Mouse (Mus musculus) ovary, postnatal 14 days (tissue): ENCODE results near the gene Gkn2.

Source experiments
- DNase-seq: peaks from one replicate; pipeline ENCODE4 v3.0.0; 2022; ENCODE audit warnings: low spot score

The Gkn2 gene

DNA sequence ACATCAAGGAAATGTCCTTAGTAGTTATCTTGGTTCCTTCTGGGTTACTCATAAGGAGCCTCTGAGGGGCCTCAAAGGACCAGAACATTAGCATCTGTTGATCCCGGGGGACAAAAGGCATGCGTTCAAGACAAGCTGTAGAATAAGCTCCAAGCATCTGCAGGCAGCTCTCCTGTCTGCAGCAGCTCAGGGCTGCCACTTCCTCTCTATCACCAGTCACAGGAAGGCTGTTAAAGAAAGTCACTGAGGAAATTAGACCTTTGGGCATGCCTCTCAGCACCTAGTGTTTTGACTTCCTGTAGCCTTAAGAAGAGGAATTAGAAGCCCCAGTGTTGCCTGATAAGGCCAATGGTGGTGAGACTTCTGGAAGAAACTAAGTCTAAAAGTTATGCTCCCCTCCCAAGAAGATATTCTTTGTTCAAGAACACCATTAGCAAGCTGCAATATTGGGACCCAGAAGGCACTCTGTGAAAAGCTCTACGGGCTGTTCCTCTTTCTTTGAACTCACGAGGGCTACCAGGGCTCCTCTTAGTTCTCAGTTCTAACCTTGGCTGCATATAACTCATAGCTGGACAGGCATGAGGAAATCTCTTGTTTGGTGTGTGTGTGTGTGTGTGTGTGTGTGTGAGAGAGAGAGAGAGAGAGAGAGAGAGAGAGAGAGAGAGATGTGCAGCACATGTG is 26.9 kb downstream of the Gkn2 start:
- DNase-seq: no peak

DNA sequence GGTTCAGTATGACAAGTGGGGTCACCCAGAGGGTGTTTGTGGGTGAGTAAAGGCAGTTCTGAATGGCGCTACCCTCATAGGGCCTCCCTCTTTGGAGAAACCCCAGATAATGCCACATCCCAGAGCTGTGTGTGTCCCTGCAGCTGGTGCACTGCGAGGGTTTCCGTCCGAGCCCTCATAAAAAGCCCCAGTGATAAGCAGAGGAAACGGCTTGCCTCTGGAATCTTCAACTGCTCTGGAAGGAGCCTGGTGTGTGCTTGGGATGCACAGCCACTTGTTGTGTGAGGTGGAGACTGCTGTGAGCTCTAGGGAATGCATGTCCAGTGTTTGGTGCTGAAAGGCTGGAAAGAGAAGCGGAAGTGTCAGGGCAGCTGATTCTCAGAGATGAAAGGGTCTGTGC is 28.3 kb downstream of the Gkn2 start:
- no peak for DNase-seq

DNA sequence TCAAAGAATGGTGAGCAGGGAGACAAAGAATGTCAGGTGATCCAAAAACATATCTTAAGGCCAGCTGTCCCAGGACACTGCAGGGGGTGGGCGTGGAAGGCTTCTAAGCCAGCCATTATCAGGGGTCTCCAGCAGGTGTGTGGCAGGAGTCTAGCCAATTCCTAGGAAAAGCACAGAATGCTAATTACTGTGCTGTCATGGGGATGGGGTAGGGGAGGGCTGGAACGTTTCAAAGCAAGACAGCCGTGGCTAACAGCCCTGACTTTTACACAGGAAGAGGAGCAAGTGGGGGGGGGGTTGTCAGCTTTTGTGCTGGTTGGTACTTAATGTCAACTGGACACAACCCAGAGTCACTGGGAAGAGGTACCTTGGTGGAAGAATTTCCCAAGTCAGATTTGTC is 38.9 kb downstream of the Gkn2 start:
- DNase-seq: no peak

DNA sequence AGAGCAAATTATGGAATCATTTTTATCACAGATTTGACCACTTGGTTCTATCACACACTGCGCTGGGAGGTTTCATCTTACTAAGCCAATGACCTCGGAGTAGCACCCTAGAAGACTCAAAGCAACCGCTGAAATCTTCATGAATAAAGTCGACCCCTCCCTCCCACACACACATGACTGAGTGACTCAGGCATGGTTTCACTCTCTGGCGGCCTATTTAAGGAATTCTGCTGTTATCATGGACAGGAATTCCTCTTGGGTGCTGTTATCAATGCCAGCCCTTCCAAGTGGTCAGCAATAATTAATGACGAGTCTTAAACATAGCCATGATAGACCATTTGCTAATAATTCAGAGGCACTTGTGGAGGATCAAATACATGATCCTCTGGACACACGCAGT is 49.1 kb downstream of the Gkn2 start:
- DNase-seq: no peak

DNA sequence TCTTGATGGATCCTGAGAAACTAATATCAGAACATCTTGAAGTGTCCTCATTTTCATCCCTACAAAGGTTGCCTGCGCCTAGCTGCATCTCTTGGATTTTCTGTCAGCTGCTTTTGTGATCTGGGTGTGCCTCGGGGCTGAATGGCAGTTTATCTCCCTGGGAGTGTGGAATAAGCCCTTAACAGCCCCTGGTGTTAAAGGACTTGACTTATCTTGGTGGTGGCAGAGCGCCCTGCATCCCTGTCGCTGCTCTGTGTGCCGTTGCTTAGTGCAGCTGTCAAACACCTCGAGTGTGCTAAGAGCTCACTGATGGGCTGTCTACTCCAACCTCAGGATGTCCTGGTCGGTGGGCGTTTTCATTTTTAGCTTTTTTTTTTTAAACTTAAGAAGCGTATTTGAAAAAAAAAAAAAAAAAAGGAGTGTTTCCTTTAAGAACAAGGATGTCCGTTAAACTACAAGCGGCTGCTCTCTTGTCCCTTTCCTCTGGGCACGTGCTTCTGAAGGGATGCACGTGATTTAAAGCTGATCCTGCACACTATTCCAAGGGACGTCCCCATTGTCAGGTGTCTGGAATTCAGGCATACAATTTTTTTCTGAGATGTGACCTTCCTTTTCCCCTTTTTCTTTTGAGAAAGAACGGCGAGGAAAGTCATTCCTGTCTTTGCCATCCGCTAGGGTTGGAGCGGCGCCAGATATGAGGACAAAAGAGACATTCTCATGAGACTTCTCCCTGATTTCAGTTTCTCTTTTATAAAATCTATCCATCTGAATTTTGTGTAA is 51.1 kb downstream of the Gkn2 start:
- no peak for DNase-seq

DNA sequence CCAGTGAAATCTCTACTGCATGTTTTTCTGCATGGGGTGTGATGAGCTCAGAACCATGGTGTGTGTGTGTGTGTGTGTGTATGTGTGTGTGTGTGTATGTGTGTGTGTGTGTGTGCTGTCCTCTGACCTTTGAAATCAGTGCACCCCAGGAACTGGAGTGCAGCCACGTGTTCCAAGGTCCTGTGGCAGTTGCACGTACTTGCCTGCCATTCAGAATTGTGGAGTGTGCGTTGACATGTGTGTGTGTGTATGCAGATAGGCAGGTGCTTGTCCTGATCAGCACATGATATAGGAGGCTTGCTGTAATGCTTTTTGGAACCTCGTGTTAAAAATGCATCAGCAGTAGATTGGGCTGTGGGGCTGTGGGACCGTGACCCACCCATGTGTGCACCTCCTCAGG is 53.8 kb downstream of the Gkn2 start:
- DNase-seq: no peak

DNA sequence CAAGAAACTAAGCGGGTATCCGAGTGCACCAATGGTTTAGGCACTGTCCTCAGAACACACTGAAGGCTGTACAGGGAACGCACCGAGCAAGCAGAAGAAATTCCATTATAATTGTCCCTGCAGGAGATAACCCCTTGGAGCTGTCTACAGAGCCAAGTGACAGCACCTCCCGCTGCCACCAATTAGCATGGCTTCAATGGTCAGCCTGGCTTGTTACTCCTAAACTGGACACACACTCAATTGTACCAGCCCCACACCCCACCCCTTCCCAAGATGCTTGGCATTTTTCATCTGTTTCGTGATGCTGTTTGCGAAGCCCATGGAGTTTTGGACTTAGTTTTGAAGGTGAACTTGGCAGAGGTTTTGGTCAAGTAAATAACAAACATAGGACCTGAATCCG is 54.5 kb downstream of the Gkn2 start:
- no peak for DNase-seq

DNA sequence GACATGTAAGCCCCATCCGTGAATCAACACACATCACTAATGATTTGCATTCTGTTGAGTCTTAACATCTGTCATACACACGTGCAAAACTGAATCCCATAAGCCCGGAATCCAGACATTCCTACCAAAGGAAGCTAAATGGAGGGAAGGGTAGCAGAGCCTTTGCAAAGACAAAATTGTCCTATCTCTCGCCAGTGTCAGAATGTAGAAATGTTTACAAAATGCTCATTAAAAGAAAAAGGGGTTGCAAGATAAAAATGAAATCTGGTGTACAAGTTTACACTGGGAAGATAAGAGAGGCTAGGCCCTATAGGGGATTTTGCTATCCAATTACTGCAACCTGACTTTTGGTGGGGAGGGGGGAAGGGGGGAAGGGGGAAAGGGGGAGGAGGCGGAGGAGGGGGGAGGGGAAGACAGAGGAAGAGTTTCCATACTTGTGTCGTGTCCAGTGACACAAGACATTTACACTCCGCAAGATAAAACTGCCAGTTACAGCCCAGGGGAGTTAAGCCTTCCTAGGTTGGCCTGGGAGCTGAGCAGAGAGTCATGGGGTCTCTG is 55.4 kb downstream of the Gkn2 start, which contains the start of gene Bmp10:
Bmp10 (plus strand) TSS at position 508 of the 558 bp plus-strand sequence.
- DNase-seq: no peak
